Mouse (Mus musculus): ENCODE data around the gene Med13l. TPM values are rescaled to one million over a fixed set of nuclear protein-coding genes. Genes with fewer than 3 reads are reported as not detected.

Med13l gene
- total RNA-seq, 2 experiments from 2014 or later: 136 to 166 TPM

DNA sequence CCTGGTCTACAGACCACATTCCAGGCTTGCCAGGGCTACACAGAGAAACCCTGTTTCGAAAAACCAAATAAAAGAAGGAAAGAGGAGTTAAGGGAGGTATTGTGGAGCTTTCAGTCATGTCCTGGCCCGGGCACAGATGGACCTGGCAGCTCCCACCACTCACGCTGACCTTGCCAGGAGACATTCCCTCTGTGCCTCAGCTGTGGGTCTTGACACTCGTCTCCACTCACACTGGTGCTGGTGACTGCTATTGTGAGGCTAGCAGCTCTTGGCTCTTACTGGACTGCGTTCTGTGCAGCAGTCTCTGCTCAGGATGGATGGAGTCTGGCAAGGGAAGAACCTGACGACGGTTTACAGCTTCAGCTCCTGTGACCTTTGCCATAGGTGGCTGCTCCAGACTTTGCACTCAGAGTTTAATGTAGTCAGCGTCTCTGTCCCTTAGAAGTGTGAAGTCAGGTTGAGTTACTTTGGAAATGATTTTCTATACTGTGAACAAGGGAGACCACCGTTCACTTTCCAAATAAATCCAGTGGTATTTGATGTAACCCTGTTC, 118.9 kb downstream of the Med13l start:
- no peak for ATAC-seq (replicated peaks; ENCODE audit: low FRiP score, poor library complexity, severe bottlenecking)

DNA sequence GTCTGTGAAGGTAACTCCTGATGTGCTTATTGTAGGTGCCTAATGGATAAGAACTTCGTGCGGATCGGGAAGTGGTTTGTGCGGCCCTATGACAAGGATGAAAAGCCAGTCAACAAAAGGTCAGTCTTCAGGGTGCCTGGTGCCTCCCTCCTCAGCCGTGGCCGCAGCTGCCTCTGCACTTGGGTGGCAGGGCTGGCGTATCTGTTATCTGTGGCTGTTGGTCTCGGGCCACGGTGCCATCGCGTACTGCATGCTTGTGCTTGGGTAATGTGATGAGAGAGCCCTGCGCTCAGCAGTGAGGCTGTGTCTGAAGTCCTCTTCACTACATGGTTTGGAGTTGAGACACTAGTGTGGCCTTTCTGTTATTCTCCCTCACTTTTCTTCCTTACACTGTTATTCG, 120.4 kb downstream of the Med13l start:
- ATAC-seq (replicated peaks; ENCODE audit: low FRiP score, poor library complexity, severe bottlenecking): no peak; the same call in 1 of the 2 replicates

GRCm38 (mm10) chr5:118682007-118682406, 121.5 kb downstream of the Med13l start:
- ATAC-seq (replicated peaks; ENCODE audit: low FRiP score, poor library complexity, severe bottlenecking): no peak

DNA sequence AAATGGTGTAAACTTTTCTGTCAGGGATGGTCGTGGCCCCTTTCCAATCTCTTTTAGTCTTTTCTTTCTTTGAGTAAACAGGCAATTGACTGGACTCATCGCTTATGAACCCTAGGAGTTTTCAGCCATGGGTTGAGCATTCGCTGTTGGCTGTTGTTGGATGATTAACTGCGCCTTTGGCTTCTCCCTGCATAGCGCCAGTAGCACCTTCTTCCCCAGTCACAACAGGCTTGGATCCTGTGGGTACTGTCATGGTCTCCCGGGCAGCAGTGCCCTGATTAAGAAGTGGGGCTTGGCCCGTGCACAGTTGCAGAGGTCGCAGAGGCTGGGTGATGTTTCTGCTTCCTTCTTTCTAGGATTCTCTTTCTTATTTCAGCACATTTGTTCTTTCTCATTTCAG, 124.7 kb downstream of the Med13l start:
- no peak for ATAC-seq (replicated peaks; ENCODE audit: low FRiP score, poor library complexity, severe bottlenecking)

GRCm38 (mm10) chr5:118686021-118686420, 125.5 kb downstream of the Med13l start:
- ATAC-seq (replicated peaks; ENCODE audit: low FRiP score, poor library complexity, severe bottlenecking): no peak

GRCm38 (mm10) chr5:118688886-118689835, 128.7 kb downstream of the Med13l start:
- ATAC-seq (replicated peaks; ENCODE audit: low FRiP score, poor library complexity, severe bottlenecking): no peak

DNA sequence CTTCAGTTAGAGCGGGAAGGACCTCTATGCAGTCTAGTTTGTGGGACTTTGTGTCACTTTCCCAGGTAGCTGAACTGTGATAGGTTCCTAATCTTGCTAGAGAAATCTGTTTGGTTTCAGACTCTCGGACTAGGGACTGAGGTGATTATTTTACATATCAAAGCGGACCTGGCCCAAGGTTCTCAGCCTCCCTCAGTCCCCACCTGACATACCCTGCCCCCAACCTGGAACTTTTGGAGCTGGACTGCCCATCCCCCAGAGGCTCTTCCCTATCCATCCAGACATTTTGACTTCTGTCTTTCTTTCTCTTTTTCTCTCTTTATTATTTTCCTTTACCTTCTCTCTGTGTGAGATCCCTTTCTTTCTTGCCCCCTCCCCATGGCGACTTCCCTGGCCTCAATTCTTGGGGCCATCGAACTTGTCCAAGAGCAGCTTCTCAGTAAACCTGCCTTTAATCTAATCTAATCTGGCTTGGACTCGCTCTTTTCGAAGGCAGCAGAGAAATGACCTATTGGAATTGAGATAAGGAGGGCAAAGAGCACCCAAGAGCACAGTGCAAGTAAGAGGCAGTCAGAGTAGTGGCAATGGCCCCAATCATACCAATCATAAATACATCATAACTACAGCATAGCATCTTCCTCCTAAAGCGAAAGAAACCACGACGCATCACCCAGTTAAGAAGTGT, 130.7 kb downstream of the Med13l start:
- ATAC-seq (replicated peaks; ENCODE audit: low FRiP score, poor library complexity, severe bottlenecking): no peak

GRCm38 (mm10) chr5:118691710-118692040, 131.2 kb downstream of the Med13l start:
- no peak for ATAC-seq (replicated peaks; ENCODE audit: low FRiP score, poor library complexity, severe bottlenecking)

DNA sequence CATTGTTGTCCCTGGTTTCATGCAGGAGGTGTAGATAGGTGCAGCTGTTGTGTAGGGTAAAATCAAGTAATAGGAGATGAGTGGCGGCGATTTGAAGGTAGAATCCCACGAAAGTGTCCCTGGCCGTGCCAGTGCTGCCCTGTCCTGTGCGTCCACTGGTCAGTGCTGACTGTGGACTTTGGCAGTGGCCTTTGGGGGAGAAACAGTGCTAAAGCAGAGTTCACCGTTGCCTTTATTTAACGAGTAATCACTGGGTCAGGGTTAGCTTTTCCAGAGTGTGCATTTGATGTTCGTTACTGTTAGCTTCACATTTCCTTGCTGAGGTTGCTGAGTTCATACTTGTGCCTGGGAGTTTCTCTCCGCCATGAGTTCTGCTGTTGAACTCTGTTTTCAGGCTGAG, 133.5 kb downstream of the Med13l start:
- no peak for ATAC-seq (replicated peaks; ENCODE audit: low FRiP score, poor library complexity, severe bottlenecking)

DNA sequence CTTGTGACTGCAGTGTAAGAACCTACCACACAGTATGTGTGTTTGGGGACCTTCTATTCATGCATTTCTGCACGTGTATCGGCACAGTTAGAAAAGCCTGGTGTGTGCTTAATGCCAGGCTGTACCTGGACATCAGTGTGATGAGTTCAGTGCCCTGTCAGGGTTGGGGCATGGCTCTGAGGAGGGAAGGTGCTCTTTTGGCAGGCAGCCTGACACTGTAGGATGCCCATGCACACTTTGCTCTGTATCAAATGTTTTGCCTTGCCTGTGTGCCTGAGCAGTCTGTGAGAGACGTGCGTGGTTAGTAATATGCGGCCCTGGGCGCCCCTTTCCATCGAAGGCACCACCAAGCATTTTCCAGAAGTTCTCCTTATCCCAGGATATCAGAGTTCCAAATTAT, 136.6 kb downstream of the Med13l start:
- no peak for ATAC-seq (replicated peaks; ENCODE audit: low FRiP score, poor library complexity, severe bottlenecking)

DNA sequence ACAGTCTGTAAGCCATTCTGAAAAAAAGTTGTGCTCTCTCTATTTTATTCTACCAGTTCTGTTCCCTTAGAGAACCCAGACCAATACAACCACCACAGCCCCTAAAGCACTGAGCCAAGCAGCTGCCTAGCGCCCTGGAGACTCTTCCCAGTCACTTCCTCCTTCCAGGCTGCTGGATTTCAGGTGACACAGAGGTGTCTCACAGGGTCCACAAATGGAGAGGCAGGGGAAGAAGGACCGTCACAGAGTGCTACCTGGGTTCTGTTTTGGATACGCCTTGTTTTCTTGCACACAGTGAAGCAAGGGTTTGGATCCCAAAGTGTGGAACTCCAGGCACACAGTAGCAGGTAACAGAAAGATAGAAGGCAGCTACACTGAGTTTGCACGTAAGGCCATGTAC, 140.5 kb downstream of the Med13l start:
- ATAC-seq (replicated peaks; ENCODE audit: low FRiP score, poor library complexity, severe bottlenecking): no peak

GRCm38 (mm10) chr5:118702674-118703073, 142.2 kb downstream of the Med13l start:
- no peak for ATAC-seq (replicated peaks; ENCODE audit: low FRiP score, poor library complexity, severe bottlenecking)

GRCm38 (mm10) chr5:118704148-118704547, 143.7 kb downstream of the Med13l start:
- no peak for ATAC-seq (replicated peaks; ENCODE audit: low FRiP score, poor library complexity, severe bottlenecking)

DNA sequence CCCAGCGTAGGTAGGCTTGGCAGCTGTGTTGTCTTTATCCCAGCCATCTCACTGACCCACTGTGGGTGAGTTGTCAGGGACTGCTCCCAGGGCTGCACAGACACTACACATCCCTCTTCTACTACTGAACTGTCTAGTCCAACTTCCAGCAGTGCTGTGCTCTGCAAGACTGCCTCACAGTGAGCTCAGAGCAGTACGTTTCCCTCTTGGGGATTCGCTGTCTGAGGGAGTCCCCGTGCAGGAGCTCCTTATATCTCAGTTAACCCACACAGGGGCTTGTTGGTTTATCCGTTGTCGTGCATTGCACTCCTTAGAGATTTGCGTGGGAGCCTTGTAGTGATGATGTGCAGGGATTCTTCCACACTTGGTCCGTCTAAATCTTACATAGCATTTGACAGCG, 144.5 kb downstream of the Med13l start:
- ATAC-seq (replicated peaks; ENCODE audit: low FRiP score, poor library complexity, severe bottlenecking): no peak

GRCm38 (mm10) chr5:118706009-118706408, 145.5 kb downstream of the Med13l start:
- no peak for ATAC-seq (replicated peaks; ENCODE audit: low FRiP score, poor library complexity, severe bottlenecking)

DNA sequence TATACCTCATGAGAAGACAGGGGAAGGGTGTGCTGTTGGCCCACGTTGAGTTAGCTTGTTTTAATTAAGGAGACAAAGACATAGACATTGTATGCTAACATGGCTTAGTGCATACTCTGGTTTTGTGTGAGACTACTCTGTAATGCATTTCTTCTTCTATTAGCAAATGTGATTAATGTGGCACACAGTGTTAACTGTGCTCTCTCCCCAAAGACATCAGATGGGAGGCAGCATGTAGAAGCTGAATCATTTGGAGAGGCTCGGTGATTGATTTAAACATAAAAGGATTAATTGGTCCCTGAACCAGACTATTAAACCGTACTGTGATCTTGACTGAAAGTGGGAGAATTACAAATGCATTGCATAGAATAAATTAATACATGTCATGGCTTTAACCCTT, 145.9 kb downstream of the Med13l start:
- no peak for ATAC-seq (replicated peaks; ENCODE audit: low FRiP score, poor library complexity, severe bottlenecking)

GRCm38 (mm10) chr5:118707501-118707900, 147.0 kb downstream of the Med13l start:
- ATAC-seq (replicated peaks; ENCODE audit: low FRiP score, poor library complexity, severe bottlenecking): no peak

GRCm38 (mm10) chr5:118708215-118708949, 147.9 kb downstream of the Med13l start:
- peak; percentile 56; the same call in 1 of the 2 replicates for ATAC-seq (replicated peaks; ENCODE audit: low FRiP score, poor library complexity, severe bottlenecking)

GRCm38 (mm10) chr5:118709847-118710251, 149.4 kb downstream of the Med13l start:
- no peak for ATAC-seq (replicated peaks; ENCODE audit: low FRiP score, poor library complexity, severe bottlenecking)

GRCm38 (mm10) chr5:118715518-118715917, 155.0 kb downstream of the Med13l start:
- no peak for ATAC-seq (replicated peaks; ENCODE audit: low FRiP score, poor library complexity, severe bottlenecking)
